Mouse (Mus musculus) spleen, adult 2 months (tissue): ENCODE results near the gene Pim1.
A peak's percentile ranks its signal among the peaks of the same experiment; 100 is the strongest.

Experiments used
- CTCF ChIP-seq: fragments of 200-500 bp; IDR thresholded peaks from 2 replicates; pipeline ENCODE4 v1.5.1; 2011; ENCODE audit warnings: mild to moderate bottlenecking, inconsistent platforms; ENCODE audit not compliant: insufficient read depth, insufficient read length, insufficient replicate concordance; ENCODE audit errors: extremely low read depth
- POLR2A ChIP-seq: fragments of 200-500 bp; IDR thresholded peaks from 2 replicates; pipeline ENCODE4 v1.6.1; 2011; ENCODE audit warnings: low read depth, low read length, inconsistent platforms

GRCm38 (mm10) chr17:29528568-29529187 lies 38.1 kb downstream of the Pim1 start:
- TF ChIP-seq CTCF: peak; percentile 29; the same call in 1 of the 2 replicates
- TF ChIP-seq POLR2A: no peak
